Mouse (Mus musculus): Measurements from ENCODE around the gene Isoc2a. TPM values are rescaled to one million over a fixed set of nuclear protein-coding genes. Genes with fewer than 3 reads are reported as not detected.
"Not testable (repeated sequence)": the region's sequence is repeated elsewhere in the genome, so short reads cannot be mapped to it uniquely, and the experiment has no call there.

The Isoc2a gene
- total RNA-seq, 2 experiments from 2014 or later, result 40.5 to 44.4 TPM

DNA sequence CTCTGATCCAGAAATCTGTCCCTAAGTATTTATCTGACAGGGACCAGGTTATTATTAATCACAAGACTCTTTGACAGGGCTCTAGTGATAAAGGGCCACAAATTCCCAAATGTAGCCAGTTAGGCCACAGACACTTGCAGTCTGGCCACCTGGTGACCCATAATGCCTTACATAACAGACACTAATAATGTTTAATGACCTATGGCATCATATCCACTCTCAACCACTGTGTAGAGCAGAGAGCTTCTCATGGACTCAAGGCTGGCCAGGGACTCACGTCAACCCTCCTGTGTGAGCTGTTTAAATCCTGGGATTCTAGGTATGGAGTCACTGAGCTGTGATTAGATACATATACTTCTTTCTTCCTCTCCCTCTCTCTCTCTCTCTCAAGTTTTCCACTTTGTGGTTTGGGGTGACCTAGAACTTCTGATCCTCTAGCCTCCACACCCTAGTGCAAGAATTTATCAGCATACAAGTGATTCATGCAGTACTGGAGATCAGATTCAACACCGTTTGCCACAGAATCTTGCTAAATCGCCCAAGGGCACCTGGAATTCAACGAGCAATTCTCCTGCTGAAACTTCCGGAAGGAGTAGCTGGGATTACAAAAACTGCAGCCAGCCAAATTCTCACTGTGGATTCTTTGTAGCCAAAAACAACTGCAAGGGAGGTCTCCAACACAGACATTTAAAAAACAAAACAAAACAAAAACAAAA lies 12.7 kb upstream of the Isoc2a start:
- intact Hi-C loops (cut with DNase I), result loop anchor here (1.0 kb wide), 1 partner anchor 76 kb away; no protein-coding TSS in a partner anchor
- no peak for DNase-seq (ENCODE audit: low spot score)

DNA sequence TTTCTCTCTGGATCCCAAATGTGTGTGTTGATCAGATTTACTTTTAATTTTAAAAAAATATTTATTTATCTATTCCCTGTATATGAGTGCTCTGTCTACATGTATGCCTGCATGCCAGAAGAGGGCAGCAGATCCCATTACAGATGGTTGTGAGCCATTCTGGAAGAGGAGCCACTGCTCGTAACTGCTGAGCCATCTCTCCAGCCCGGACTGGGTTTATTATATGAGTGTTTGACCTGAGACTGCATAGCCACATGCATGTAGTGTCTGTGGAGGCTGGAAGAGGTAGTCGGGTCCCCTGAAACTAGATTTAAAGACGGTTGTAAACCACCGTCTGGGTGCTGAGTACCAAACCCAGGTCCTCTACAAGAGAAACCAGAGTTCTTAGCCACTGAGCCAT lies 11.9 kb upstream of the Isoc2a start:
- no peak for DNase-seq (ENCODE audit: low spot score)
- intact Hi-C loops (cut with DNase I), result loop anchor here (5.0 kb wide), 3 partner anchors 53 to 187 kb away; partner anchors contain the start of genes Kmt5c, Ube2s and Zfp580

DNA sequence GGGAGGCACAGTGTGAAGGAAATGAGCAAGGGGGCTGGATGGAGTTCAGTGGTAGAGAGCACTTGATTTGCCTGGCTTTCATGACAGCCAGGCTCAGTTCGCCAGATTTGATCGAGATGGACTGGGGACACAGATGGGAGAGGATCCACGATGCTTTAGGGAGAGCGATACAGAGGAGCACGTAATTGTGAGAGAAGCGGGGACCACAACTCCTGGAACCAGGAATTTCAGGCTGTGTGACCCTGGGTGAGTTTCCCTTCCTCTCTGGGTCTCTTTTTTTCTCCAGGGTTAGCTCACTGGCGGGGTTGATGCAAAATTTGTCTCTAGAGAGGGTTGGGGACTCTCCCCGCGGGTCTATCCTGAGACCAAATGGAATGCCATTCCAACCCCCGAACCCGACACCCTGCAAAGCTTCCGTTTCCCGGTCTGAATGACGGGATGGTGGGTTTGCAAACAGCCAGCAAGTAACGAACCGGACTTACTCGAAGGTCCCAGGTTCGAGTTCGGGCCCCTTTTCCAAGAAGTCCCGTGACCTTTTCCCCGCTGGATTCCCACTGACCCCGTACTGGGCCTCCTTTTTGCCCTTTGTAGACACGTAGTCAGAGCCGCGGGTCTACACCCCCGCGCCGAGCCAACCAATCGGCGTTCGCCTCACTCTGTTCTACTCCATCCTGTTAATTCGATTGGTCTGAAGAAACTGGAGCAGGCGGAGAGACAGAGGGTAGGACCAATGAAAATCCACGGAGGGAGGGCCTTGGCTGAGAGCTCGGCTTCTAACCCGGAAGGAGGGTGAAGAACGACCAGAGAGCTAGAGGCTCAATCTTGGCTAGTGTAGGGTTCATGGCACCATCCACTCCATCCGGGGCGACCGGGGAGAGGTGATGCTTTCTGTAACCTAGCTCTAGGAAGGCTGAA lies 11.1 kb upstream of the Isoc2a start:
- DNase-seq (ENCODE audit: low spot score), result peak; percentile 98
- intact Hi-C loops (cut with DNase I), result loop anchor here (5.0 kb wide), 3 partner anchors 54 to 186 kb away; partner anchors contain the start of genes Kmt5c, Ube2s and Zfp580

DNA sequence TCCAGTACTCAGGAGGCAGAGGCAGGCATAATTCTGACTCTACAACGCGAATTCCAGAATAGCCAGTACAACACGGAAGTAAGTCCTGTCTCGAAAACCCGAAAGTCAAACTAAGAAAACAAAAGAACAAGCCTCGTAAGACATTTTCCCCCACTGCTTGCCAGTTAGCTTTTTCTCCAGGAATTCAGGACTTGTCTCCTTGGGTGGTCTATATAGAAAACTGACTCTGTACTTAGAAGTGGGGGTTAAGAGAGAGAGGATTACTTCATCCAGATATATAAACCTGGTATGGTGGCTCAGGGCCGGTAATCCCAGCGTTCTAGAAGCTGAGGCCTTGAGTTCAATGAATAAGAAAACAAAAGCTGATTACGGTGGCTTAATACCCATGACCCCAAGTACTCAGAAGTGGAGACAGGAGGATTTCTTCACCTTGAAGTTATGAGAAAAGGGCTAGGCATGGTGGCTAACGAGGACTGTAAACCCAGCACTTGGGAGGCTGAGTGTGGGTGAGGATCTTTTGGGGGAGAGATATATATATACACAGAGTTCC lies 10.2 kb upstream of the Isoc2a start:
- no peak for DNase-seq (ENCODE audit: low spot score)
- intact Hi-C loops (cut with DNase I), result loop anchor here (5.0 kb wide), 3 partner anchors 54 to 186 kb away; partner anchors contain the start of genes Kmt5c, Ube2s and Zfp580

DNA sequence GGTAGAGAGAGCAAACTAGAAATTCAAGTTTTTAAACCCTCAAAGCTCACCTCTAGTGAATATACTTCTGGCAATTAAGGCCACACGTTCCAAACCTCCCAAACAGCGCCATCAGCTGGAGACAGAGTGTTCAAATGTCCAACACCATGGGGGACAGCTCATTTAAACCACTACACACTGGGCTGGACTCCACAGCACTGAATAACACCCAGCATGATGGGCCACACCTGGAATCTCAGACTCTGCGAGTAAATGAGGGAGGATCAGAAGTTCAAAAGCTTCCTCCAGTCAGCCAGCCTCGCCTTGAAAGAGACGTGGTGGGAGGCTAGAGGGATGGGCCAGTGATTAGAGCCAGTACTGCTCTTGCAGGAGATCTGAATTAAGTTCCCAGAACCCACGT lies 6.8 kb upstream of the Isoc2a start, which contains the start of gene Isoc2b:
Gene Isoc2b, minus strand, starts transcription at position 126 of the 400 bp plus-strand sequence.
- intact Hi-C loops (cut with DNase I), result no loop called here
- no peak for DNase-seq (ENCODE audit: low spot score)

DNA sequence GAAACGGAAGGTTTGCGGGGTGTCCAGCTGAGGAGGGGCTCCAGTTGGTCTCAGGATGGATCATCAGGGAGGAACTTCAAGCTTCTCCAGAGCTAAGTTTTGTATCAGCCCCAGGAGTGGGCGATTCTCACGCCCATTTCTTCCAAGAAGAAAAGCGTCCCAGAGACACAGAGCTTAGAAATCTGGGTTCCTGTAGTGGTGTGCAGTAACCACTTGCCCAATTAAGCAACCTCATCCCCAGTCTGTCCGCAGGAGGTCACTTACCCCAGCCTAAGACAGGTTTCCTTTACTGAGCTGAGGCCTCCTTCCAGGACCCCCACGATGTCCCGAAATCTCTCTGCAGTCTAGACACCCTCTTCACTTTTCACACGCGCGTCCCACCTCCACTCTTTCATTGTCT lies 273 bp downstream of the Isoc2a start:
- DNase-seq (ENCODE audit: low spot score), result no peak
- intact Hi-C loops (cut with DNase I), result no loop called here

DNA sequence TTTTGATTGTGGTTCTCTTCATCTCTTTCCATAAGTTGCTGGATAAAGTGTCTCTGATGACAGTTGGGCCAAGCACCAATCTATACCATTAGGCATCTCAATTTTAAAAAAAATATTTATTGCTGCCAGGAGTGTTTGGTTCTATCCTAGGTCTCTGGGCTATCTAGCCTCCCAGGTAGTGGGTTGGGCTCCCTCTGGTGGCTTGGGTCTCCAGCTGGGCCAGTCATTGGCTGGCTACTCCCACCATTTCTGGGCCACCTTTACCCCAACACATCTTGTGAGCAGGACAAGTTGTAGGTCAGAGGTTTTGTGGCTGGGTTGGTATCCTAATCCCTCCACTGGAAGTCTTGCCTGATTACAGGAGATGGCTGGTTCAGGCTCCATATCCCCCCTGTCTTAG lies 1.2 kb downstream of the Isoc2a start:
- intact Hi-C loops (cut with DNase I), result no loop called here
- DNase-seq (ENCODE audit: low spot score), result no peak

DNA sequence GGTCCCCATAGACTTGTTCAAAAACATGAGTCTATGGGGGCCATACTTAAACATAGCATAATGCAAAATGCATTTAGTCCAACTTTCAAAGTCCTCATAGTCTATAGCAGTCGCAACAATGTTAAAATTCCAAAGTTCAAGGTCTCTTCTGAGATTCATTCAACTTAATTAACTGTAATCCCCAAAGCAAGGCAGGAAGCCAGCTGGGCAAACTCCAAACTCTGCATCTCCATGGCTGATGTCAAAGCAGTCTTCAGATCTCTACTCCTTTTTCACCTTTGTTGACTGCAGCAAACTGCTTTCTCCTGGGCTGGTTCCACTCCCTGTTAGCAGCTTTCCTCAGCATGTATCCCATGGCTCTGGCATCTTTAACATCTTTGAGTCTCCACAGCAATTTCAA lies 2.1 kb downstream of the Isoc2a start:
- DNase-seq (ENCODE audit: low spot score); intact Hi-C loops (cut with DNase I): not testable (repeated sequence)

DNA sequence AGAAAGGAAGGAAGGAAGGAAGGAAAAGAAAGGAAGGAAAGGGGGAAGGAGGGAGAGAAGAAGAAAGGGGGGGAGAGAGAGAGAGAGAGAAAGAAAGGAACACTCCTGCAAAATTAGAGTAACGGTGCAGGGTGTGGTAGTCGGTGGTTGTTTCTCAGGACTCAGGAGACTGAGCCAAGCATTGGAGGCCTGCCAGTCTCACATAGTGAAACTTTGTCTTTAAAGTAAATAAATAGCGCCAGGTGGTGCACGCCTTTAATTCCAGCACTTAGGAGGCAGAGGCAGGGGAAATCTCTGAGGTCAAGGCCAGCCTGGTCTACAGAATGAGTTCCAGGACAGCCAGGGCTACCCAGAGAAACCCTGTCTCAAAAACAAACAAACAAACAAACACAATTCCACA lies 9.7 kb downstream of the Isoc2a start:
- DNase-seq (ENCODE audit: low spot score), result no peak
- intact Hi-C loops (cut with DNase I), result no loop called here

DNA sequence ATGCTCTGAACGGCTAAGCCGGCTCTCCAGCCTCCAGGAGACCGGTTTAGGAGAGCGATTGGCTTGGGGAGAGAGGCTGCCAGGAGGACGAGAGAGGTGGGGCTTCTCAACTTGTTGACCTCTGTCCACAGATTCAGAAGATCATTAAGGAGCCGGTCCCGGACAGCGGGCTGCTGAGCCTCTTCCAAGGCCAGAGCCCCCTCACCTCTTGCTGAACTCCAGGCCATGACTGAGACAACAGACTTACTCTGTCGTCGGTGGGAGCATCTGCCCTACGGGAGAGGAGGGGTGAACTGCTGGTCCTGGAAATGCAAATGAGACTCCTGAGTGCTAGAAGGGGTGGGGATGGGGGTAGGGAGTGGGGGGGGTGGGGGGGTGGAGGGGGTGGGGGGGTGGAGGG lies 18.2 kb downstream of the Isoc2a start:
- DNase-seq (ENCODE audit: low spot score), result no peak
- intact Hi-C loops (cut with DNase I), result no loop called here

DNA sequence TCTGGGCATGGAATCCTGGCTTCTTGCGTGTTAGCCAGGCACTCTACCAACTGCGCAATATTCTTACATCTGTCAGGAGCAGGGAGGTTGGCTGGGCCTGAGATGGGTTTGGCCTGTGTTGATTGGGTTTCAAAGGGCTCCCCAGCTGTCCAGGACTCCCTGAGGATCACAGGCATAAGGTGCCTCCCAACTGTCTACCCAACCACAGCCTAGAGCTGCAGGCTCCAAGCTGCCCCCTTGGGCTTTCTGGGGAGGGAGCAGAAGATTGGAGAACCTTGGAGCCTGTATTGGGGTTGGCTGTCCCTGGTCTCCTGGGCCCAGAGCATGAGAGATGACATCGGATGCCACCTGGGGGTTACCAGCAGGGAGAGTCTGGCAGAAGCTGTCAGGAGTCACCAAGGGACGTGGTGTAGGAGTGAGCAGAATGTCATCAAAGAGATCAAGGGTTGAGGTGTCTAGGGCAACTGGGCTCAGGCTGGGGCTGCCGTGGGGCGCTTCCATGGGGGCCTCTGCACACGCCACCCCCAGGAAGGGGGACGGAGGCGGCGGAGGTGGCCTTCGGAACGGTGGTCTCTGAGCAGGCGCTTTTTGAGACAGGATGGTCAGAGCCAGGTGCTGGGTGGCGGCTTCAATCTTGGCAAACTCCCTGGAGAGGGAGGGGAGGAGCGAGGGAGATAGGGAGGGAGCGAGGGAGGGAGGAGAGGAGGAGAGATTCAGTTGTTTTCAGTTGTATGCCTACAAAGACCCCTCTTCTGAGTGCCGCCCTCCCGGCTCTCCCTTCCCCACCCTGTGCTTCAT lies 22.1 kb downstream of the Isoc2a start:
- intact Hi-C loops (cut with DNase I), result no loop called here
- DNase-seq (ENCODE audit: low spot score), result no peak

DNA sequence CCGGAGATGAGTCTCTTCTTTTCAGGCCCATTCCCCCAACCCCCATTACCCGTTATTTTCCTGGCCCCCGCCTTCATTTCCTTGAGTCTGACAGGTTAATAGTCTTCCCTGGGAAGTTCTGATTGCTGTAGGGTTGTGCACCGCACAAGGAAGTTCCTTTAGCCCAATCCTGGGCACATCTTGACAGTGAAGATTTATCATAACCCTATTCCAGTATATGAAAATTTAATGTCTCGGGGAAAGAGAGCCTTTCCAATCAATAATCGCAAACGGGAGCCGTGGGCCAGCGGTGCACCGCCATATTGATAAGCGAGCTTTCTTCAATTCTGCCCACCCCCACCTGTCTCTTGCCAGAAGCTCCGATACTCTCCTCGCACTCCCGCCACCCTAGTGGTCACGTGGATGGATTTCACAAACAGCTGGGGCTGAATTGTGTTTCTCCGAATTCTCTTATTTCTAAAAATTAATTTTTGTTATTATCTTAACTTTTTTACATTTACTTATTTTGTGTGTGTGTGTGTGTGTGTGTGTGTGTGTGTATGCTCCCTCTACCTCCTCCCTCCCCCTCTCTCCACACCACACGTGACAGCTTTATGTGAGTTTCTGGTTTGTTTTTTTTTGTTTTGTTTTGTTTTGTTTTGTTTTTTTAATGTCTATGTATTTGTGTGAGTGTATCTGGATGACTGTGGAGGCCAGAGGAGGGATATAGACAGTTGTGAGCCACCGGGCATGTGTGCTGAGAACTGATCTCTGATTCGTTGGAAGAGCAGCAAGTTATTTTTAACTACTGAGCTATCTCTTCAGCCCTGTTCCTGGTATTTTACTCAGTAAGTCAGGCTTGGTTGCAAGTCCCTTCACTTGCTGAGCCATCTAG lies 22.9 kb downstream of the Isoc2a start:
- no peak for DNase-seq (ENCODE audit: low spot score)

DNA sequence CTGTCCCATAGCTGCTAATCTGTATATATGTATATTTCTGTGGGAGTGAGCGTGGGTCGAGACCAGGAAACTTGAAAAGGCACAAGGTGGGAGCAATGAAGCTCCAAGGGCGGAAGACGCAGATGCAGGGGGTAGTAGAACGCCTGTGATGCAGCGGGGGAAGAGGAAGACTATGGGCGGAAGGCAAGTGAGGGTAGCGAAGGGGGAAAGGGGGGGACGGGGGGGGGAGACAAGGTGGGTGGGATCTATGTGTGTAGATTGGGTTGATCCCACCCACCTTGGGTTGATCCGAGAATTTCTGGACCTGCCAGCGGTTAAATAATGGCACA lies 23.5 kb downstream of the Isoc2a start:
- no peak for DNase-seq (ENCODE audit: low spot score)
- intact Hi-C loops (cut with DNase I), result no loop called here

More for the DNA sequence above, 22.9 kb downstream of the Isoc2a start:
- intact Hi-C loops (cut with DNase I), result no loop called here

DNA sequence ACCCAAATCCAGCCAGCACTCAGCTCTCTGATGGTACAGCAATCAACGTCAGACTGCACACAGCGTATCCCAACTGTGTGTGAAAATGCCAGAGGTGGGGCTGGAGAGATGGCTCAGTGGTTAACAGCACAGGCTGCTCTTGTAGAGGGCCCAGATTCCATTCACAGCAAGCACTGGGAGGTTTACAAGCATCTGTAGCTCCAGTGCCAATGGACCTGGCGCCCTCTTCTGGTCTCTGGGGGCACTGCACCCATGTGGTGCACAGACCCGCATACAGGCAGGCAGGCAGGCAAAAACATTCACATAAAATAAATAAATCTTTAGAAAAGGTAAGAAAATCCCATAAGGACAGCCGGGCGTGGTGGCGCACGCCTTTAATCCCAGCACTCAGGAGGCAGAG lies 24.2 kb downstream of the Isoc2a start:
- DNase-seq (ENCODE audit: low spot score), result no peak
- intact Hi-C loops (cut with DNase I), result no loop called here

DNA sequence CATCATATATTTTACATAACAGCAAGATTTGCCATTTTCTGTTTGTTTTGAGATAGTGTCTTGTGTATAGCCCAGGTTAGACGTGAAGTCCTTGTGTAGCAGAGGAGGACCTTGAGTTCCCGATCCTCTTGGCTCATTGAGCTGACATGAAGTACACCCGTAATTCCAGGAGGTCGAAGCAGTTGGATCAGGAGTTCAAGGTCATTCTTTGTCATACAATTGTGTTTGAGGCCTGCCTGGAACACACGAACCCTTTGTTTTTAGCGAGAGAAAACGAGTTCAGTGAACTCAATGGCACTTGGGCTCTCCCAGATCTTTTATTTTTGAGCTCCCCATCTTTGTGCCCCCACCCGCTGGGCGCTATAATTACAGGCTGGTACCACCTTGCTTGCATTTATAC lies 25.5 kb downstream of the Isoc2a start:
- intact Hi-C loops (cut with DNase I), result no loop called here
- no peak for DNase-seq (ENCODE audit: low spot score)

DNA sequence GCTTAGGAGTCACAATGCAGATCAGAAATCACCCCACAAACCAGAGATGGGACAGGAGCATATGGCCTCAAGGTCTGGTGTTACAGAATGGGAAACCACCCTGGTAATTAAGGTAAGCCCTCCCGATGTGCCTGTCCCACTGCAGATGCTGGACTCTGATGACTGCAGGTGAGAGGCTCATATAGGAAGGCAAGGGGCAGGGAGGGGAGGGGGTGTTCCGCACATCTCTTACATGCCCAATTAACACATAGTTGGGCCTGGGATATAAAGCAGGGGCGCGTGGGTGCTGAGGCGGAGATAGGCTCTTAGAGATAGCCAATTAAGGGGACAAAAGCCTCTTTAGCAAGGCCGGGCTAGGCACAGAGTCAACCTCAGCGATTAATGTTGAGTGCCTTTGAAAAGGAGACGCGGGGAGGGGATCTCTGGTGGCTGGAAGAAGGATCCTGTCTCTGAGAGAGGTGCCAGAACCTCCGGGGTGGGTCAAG lies 29.6 kb downstream of the Isoc2a start, which contains the start of gene Gm36210:
Gene Gm36210, minus strand, starts transcription at position 51 of the 485 bp plus-strand sequence.
- DNase-seq (ENCODE audit: low spot score), result no peak
- intact Hi-C loops (cut with DNase I), result no loop called here

DNA sequence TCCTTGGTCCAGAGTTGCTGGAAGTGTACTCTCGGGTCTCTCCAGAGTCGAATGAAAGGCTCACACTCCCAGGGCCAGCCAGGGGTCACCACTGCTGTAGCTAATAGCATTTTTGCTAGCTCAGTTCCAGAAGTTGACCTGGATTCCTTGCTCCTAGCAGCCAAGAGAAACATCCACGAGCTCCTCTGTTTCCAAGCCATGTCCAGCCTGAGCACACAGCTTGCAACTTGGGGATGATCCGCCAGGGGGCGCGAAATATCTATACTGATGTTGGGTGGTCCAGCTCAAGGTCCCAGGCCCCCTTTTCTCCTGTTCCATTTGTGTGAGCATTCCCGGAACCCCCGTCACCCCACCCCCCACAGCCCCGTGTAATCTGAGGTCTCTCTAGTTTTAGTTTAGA lies 34.6 kb downstream of the Isoc2a start:
- intact Hi-C loops (cut with DNase I), result loop anchor here (1.0 kb wide), 2 partner anchors 29 to 48 kb away; no protein-coding TSS in a partner anchor
- no peak for DNase-seq (ENCODE audit: low spot score)

DNA sequence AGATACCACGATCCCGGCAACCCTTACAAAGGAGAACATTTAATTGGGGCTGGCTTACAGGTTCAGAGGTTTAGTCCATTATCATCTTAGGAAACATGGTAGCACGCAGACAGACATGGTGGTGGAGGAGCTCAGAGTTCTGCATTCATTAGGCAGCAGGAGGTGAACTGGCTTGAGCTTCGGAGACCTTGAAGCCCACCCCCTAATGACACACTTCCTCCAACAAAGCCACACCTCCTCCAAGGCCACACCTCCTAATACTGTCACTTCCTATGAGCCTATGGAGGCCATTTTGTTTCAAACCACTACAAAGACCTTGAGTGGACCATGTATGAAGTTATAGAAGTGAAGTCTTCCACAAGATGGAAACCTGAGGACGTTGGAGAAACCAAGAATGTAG lies 35.3 kb downstream of the Isoc2a start:
- no peak for DNase-seq (ENCODE audit: low spot score)
- intact Hi-C loops (cut with DNase I), result no loop called here
